Mouse (Mus musculus): ENCODE measurements around the gene Lats1. TPM values are rescaled to one million over a fixed set of nuclear protein-coding genes. Genes with fewer than 3 reads are reported as not detected.

Gene Lats1
- polyA plus RNA-seq (2016; fragmentation: Nextera tagmentation; extraction: Ambion mirVana), result 5.5 and 7.3 TPM in 2 replicates

GRCm38 (mm10) chr10:7680731-7681301, at the start of gene Lats1, which contains the start of gene Pcmt1:
Lats1 (plus strand) TSS chr10:7681214.
Pcmt1 (minus strand) TSS chr10:7681136.
- Histone ChIP-seq H3K27me3 (ENCODE audit: low read depth, poor library complexity, severe bottlenecking) (no peaks in the 10 kb centered on the region), H3K4me3 (peak within 1 kb of the TSS; percentile 100), H3K9me3 (replicated peaks) (no peaks in the 10 kb centered on the region), H3K27ac (peak within 1 kb of the TSS; percentile 100), H3K36me3 (peaks cover 48% of the 10 kb centered on the region), H3K4me1 (peaks cover 20% of the 10 kb centered on the region)
- peak; percentile 95 for DNase-seq (ENCODE audit: low spot score)
- under 1% methylated on average over 65 of the region's 65 CpGs for WGBS

DNA sequence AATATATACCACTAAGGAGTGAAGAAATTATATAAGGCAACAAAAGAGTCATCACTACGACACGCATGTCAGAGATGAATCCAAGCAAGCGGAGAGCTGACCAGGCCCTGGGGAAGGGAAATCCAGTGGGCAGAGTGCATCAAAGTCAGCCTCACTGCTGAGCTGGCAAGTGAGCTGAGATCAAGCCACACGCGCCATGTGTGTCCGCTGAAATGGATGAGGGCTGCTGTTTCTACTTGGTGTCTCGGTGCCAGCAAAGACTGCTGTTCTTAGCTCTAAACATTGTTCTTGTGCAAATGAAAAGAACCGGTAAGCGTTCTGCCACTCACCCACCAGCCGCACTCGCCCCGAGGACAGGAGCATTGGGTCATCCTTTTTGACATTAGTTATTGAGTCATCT, 40.6 kb upstream of the Lats1 start:
- H3K4me1 ChIP-seq, result no peaks in the 10 kb centered on the region
- no peaks in the 10 kb centered on the region for H3K27me3 ChIP-seq (ENCODE audit: low read depth, poor library complexity, severe bottlenecking)
- H3K27ac ChIP-seq, result no peak overlapping the region
- DNase-seq (ENCODE audit: low spot score), result no peak
- H3K36me3 ChIP-seq, result peaks cover 83% of the 10 kb centered on the region
- no peaks in the 10 kb centered on the region for H3K9me3 ChIP-seq (replicated peaks)
- H3K4me3 ChIP-seq, result no peak overlapping the region
- WGBS, result 97% methylated on average over 12 of the region's 12 CpGs

DNA sequence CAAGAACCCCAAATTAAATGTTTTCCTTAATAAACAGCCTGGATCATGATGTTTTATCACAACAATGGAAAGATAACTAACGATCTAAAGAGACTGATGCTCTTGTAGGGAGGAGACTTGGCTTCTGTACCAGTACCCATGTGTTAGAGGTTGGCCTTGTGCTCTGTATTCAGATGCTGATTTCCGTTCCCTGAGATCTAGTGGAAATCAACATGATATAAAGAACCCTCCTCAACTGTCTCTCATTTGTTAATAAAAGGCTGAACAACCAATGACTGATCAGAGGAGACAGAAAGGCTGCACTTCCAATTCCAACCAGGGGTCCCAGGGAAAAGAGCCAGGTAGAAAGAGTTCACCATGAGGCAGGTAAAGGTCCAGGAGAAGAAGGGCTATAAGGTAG, 35.1 kb upstream of the Lats1 start:
- no peak for DNase-seq (ENCODE audit: low spot score)
- Histone ChIP-seq H3K4me1 (no peaks in the 10 kb centered on the region), H3K36me3 (peaks cover 77% of the 10 kb centered on the region)

DNA sequence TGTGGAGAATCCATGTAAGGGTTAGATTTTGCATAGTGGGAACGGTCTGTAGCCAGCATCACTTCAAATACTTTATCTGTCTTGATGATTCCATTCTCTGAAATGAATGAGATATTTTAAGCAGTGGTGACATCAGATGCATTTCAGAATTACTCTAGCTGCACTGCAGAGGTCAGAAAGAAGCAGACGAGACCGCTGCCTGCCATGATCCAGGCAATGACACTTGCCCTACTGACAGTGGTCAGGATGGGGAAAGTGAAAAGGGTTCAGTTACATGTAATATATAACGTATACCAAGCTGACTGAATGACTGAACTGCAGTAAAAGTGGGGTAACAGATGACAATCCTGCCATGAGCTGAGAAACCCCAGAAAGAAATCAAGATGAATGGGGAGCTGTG, 32.0 kb upstream of the Lats1 start:
- Histone ChIP-seq H3K9me3 (replicated peaks) (no peaks in the 10 kb centered on the region), H3K36me3 (peaks cover 54% of the 10 kb centered on the region), H3K4me1 (no peaks in the 10 kb centered on the region), H3K4me3 (no peak overlapping the region), H3K27ac (no peak overlapping the region), H3K27me3 (ENCODE audit: low read depth, poor library complexity, severe bottlenecking) (no peaks in the 10 kb centered on the region)
- DNase-seq (ENCODE audit: low spot score), result no peak
- WGBS, result 93% methylated on average over 4 of the region's 4 CpGs

More for the DNA sequence above, 35.1 kb upstream of the Lats1 start:
- WGBS, result 92% methylated on average over 2 of the region's 2 CpGs
- no peaks in the 10 kb centered on the region for H3K27me3 ChIP-seq (ENCODE audit: low read depth, poor library complexity, severe bottlenecking)
- H3K9me3 ChIP-seq (replicated peaks), result no peaks in the 10 kb centered on the region
- H3K27ac ChIP-seq, result no peak overlapping the region
- H3K4me3 ChIP-seq, result no peak overlapping the region

GRCm38 (mm10) chr10:7651057-7651456, 30.0 kb upstream of the Lats1 start:
- no peaks in the 10 kb centered on the region for H3K9me3 ChIP-seq (replicated peaks)
- WGBS, result 95% methylated on average over 2 of the region's 2 CpGs
- H3K36me3 ChIP-seq, result peaks cover 34% of the 10 kb centered on the region
- no peak overlapping the region for H3K27ac ChIP-seq
- no peaks in the 10 kb centered on the region for H3K4me1 ChIP-seq
- no peak overlapping the region for H3K4me3 ChIP-seq
- H3K27me3 ChIP-seq (ENCODE audit: low read depth, poor library complexity, severe bottlenecking), result no peaks in the 10 kb centered on the region
- DNase-seq (ENCODE audit: low spot score), result no peak

GRCm38 (mm10) chr10:7662471-7663141, 18.4 kb upstream of the Lats1 start:
- H3K4me1 ChIP-seq, result peaks cover 7% of the 10 kb centered on the region
- H3K36me3 ChIP-seq, result no peaks in the 10 kb centered on the region
- no peak for DNase-seq (ENCODE audit: low spot score)
- H3K9me3 ChIP-seq (replicated peaks), result no peaks in the 10 kb centered on the region
- WGBS, result 0% methylated on average over 44 of the region's 44 CpGs
- H3K27me3 ChIP-seq (ENCODE audit: low read depth, poor library complexity, severe bottlenecking), result no peaks in the 10 kb centered on the region
- H3K27ac ChIP-seq, result peak overlapping the region; percentile 94
- H3K4me3 ChIP-seq, result peak overlapping the region; percentile 93

DNA sequence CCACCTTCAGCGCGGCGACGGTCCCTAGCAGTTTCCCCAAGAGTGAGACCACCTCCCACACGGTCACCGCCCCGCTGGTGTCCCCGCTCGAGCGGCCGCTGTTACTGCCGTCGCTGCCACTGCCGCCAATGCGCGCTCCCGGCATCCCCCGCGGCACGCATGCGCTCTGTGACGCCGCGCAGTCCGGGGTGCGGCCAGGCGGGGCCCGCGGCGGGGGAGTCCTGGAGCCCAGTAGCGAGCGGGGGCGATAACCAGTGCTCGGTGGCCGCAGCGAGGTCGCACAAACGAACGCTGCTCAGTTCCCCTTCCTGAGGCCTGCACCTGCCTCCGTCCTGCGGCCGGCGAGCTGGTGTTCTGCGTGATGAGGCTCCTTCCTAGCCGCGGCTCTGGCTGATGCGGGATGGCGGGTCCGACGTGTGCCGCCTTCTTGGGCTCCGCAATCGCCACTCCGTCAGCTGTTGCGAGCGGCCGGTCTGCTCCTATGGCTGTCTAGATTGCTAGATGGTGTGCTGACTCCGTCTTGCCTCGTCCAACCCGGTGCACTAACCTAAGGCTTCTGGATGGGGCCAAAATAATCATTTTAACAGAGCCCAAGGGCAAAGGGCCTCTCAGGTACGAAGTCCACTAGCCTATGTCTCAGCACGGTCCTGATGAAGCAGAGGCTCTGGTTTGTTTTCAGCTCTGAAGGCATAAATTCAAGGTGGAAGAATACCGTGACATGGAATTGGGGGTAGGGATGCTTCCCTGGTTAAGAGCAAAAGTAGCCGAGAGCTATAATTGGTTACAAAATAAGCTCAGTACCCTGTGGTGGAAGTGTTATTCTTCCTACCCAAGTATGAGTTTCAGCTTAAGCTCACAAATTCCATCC, 17.6 kb upstream of the Lats1 start:
- H3K27ac ChIP-seq, result peak overlapping the region; percentile 94
- H3K4me1 ChIP-seq, result peaks cover 12% of the 10 kb centered on the region
- DNase-seq (ENCODE audit: low spot score), result peak; percentile 92
- H3K36me3 ChIP-seq, result no peaks in the 10 kb centered on the region
- H3K4me3 ChIP-seq, result peak overlapping the region; percentile 93
- no peaks in the 10 kb centered on the region for H3K9me3 ChIP-seq (replicated peaks)
- WGBS, result under 1% methylated on average over 64 of the region's 64 CpGs
- no peaks in the 10 kb centered on the region for H3K27me3 ChIP-seq (ENCODE audit: low read depth, poor library complexity, severe bottlenecking)

GRCm38 (mm10) chr10:7664027-7664526, 16.9 kb upstream of the Lats1 start:
- Histone ChIP-seq H3K4me1 (peaks cover 14% of the 10 kb centered on the region), H3K9me3 (replicated peaks) (no peaks in the 10 kb centered on the region), H3K27ac (peak overlapping the region; percentile 94; the same call in 1 of the 2 replicates), H3K36me3 (no peaks in the 10 kb centered on the region), H3K4me3 (peak overlapping the region; percentile 93), H3K27me3 (ENCODE audit: low read depth, poor library complexity, severe bottlenecking) (no peaks in the 10 kb centered on the region)
- no peak for DNase-seq (ENCODE audit: low spot score)
- 69% methylated on average over 6 of the region's 6 CpGs for WGBS

- H3K27ac ChIP-seq, result no peak overlapping the region
- H3K4me1 ChIP-seq, result peaks cover 14% of the 10 kb centered on the region
- H3K36me3 ChIP-seq, result peaks cover 7% of the 10 kb centered on the region
- WGBS, result 100% methylated on average over 1 of the region's 1 CpGs
- no peaks in the 10 kb centered on the region for H3K27me3 ChIP-seq (ENCODE audit: low read depth, poor library complexity, severe bottlenecking)
- DNase-seq (ENCODE audit: low spot score), result no peak
- H3K9me3 ChIP-seq (replicated peaks), result no peaks in the 10 kb centered on the region
- H3K4me3 ChIP-seq, result no peak overlapping the region
Measured at GRCm38 (mm10) chr10:7664889-7665288, 16.1 kb upstream of the Lats1 start.

- Histone ChIP-seq H3K4me1 (peaks cover 14% of the 10 kb centered on the region), H3K9me3 (replicated peaks) (no peaks in the 10 kb centered on the region), H3K36me3 (peaks cover 31% of the 10 kb centered on the region), H3K4me3 (peak within 1 kb of the TSS; percentile 80), H3K27ac (peak within 1 kb of the TSS; percentile 84), H3K27me3 (ENCODE audit: low read depth, poor library complexity, severe bottlenecking) (no peaks in the 10 kb centered on the region)
- 0% methylated on average over 24 of the region's 24 CpGs for WGBS
- DNase-seq (ENCODE audit: low spot score), result peak; percentile 92
Measured at GRCm38 (mm10) chr10:7667342-7667802, 13.6 kb upstream of the Lats1 start, which contains the start of gene Nup43. Nup43 (plus strand) TSS chr10:7667503.

DNA sequence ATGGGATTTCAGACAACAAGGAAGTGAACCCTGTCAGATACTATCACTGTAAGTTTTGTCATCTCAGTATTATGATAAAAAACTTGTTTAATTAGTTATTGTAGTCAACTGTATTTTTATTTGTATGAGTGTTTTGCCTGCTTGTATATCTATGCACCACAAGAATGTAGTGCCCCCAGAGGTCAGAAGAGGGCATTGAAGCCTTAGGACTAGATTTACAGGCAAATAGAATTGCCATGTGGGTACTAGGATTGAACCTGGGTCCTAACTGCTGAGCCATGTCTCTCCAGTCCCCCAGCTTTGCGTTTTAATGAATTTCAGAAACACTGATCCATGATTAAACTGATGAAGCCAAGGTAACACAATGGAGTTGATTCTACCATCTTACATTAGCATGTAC, 7.3 kb upstream of the Lats1 start:
- Histone ChIP-seq H3K36me3 (peaks cover 90% of the 10 kb centered on the region), H3K27ac (no peak overlapping the region), H3K9me3 (replicated peaks) (no peaks in the 10 kb centered on the region), H3K4me1 (no peaks in the 10 kb centered on the region), H3K4me3 (no peak overlapping the region), H3K27me3 (ENCODE audit: low read depth, poor library complexity, severe bottlenecking) (no peaks in the 10 kb centered on the region)
- no peak for DNase-seq (ENCODE audit: low spot score)
- 69% methylated on average over 1 of the region's 1 CpGs for WGBS

- peaks cover 20% of the 10 kb centered on the region for H3K4me1 ChIP-seq
- no peaks in the 10 kb centered on the region for H3K9me3 ChIP-seq (replicated peaks)
- WGBS, result under 1% methylated on average over 64 of the region's 64 CpGs
- DNase-seq (ENCODE audit: low spot score), result peak; percentile 85
- peaks cover 46% of the 10 kb centered on the region for H3K36me3 ChIP-seq
- H3K27me3 ChIP-seq (ENCODE audit: low read depth, poor library complexity, severe bottlenecking), result no peaks in the 10 kb centered on the region
- peak overlapping the region; percentile 100 for H3K27ac ChIP-seq
- H3K4me3 ChIP-seq, result peak overlapping the region; percentile 100
Measured at GRCm38 (mm10) chr10:7681343-7682025, 470 bp downstream of the Lats1 start.

All from limb, embryonic 10.5 days (tissue).